Mouse (Mus musculus): ENCODE data around the gene Pemt. TPM values are rescaled to one million over a fixed set of nuclear protein-coding genes. Genes with fewer than 3 reads are reported as not detected.

Gene Pemt
- polyA plus RNA-seq, 1 experiment from 2014 or later = 10.8 TPM

GRCm38 (mm10) chr11:59921265-59921664 lies 125.0 kb downstream of the Pemt start:
- no peak overlapping the region for H3K4me3 ChIP-seq
- H3K36me3 ChIP-seq = no peaks in the 10 kb centered on the region
- no peaks in the 10 kb centered on the region for H3K9me3 ChIP-seq (replicated peaks)
- WGBS = 20% methylated on average over 7 of the region's 7 CpGs
- DNase-seq (ENCODE audit: low spot score) = no peak
- H3K27me3 ChIP-seq (ENCODE audit: low read depth, poor library complexity, severe bottlenecking) = no peaks in the 10 kb centered on the region
- 0 out of 2 replicates have a peak, but pooled peaks cover 3% of the 10 kb centered on the region for H3K4me1 ChIP-seq
- no peak overlapping the region for H3K27ac ChIP-seq (replicated peaks)

Other genes with a start within 250 kb of the Pemt start
- 31.7 and 32.7 TPM in 2 replicates for gene Flcn, start 236.5 kb downstream of the Pemt start, polyA plus RNA-seq (2016; fragmentation: Nextera tagmentation; extraction: Ambion mirVana)
- gene Nt5m, start 207.0 kb downstream of the Pemt start, polyA plus RNA-seq (2016; fragmentation: Nextera tagmentation; extraction: Ambion mirVana) = 40.9 and 44.4 TPM in 2 replicates
- gene Cops3, start 206.7 kb downstream of the Pemt start, polyA plus RNA-seq (2016; fragmentation: Nextera tagmentation; extraction: Ambion mirVana) = 249 and 250 TPM in 2 replicates
- gene Med9, start 98.3 kb downstream of the Pemt start, polyA plus RNA-seq (2016; fragmentation: Nextera tagmentation; extraction: Ambion mirVana) = 51.2 and 55.9 TPM in 2 replicates
- 1.7 TPM in 2 replicates for gene Rasd1, start 81.5 kb downstream of the Pemt start, polyA plus RNA-seq (2016; fragmentation: Nextera tagmentation; extraction: Ambion mirVana)
- 23.4 and 23.9 TPM in 2 replicates for gene Rai1, start 58.5 kb upstream of the Pemt start, polyA plus RNA-seq (2016; fragmentation: Nextera tagmentation; extraction: Ambion mirVana)
- gene Srebf1, start 176.1 kb upstream of the Pemt start, polyA plus RNA-seq (2016; fragmentation: Nextera tagmentation; extraction: Ambion mirVana) = 47.0 and 51.0 TPM in 2 replicates